Mouse (Mus musculus) MEL (cell line): Measurements from ENCODE around the gene Cdh22. TPM values are rescaled to one million over a fixed set of nuclear protein-coding genes. Genes with fewer than 3 reads are reported as not detected.

Experiments used
- DNase-seq: peaks from one replicate; pipeline ENCODE4 v3.0.0; 2011; ENCODE audit warnings: low read depth, low spot score
- H3K27ac ChIP-seq: 2 replicates; pipeline ENCODE4 v1.5.1; 2012; ENCODE audit warnings: low read depth, mild to moderate bottlenecking, control low read depth, low read length, moderate library complexity; ENCODE audit not compliant: control insufficient read depth
- H3K27me3 ChIP-seq, 2 experiments: fragments of 150-350 bp in 1 of 2; sonication (generic) in 1 of 2; 2 replicates each; pipeline ENCODE4 v1.6.1; 2012; ENCODE audit warnings: low read length in 2 of 2, mild to moderate bottlenecking in 2 of 2, improper control_type of control experiment in 1 of 2, moderate library complexity in 1 of 2; ENCODE audit not compliant: insufficient read depth in 2 of 2, control insufficient read depth in 1 of 2
- H3K36me3 ChIP-seq, 2 experiments: 2 replicates each; pipeline ENCODE4 v1.6.1; 2012 to 2014; ENCODE audit warnings: low read length in 2 of 2, improper control_type of control experiment in 1 of 2, inconsistent platforms in 1 of 2, mild to moderate bottlenecking in 1 of 2; ENCODE audit not compliant: insufficient read depth in 2 of 2, control insufficient read depth in 1 of 2
- H3K4me1 ChIP-seq, 2 experiments: fragments of 150-350 bp in 1 of 2; sonication (generic) in 1 of 2; 2 replicates each; pipeline ENCODE4 v1.6.1; 2012; ENCODE audit warnings: low read length in 2 of 2, improper control_type of control experiment in 1 of 2, mild to moderate bottlenecking in 1 of 2; ENCODE audit not compliant: insufficient read depth in 2 of 2, control insufficient read depth in 1 of 2
- H3K4me3 ChIP-seq, 2 experiments: fragments of 150-350 bp in 1 of 2; sonication (generic) in 1 of 2; 2 replicates each; pipeline ENCODE4 v1.5.1; 2012; ENCODE audit warnings: low read depth in 2 of 2, low read length in 2 of 2, mild to moderate bottlenecking in 2 of 2, moderate library complexity in 2 of 2, control low read depth in 1 of 2, improper control_type of control experiment in 1 of 2; ENCODE audit not compliant: control insufficient read depth in 1 of 2, insufficient read depth in 1 of 2
- H3K79me2 ChIP-seq: 2 replicates; pipeline ENCODE4 v1.6.1; 2012; ENCODE audit warnings: mild to moderate bottlenecking, low read length, moderate library complexity; ENCODE audit not compliant: control insufficient read depth, poor library complexity, insufficient read depth
- H3K9ac ChIP-seq: 2 replicates; pipeline ENCODE4 v1.6.1; 2012; ENCODE audit warnings: low read depth, mild to moderate bottlenecking, control low read depth, low read length, moderate library complexity; ENCODE audit not compliant: control insufficient read depth, poor library complexity, severe bottlenecking
- H3K9me3 ChIP-seq: fragments of 150-350 bp; sonication (generic); replicated peaks from 2 replicates; pipeline ENCODE4 v1.6.1; 2012; ENCODE audit warnings: mild to moderate bottlenecking, low read length, improper control_type of control experiment, moderate library complexity; ENCODE audit not compliant: insufficient read depth
- BHLHE40 ChIP-seq: IDR thresholded peaks from 2 replicates; pipeline ENCODE4 v1.6.1; 2012; ENCODE audit warnings: low read depth, mild to moderate bottlenecking, inconsistent platforms, low read length, improper control_type of control experiment, borderline replicate concordance
- CHD2 ChIP-seq: IDR thresholded peaks from 2 replicates; pipeline ENCODE4 v1.6.1; 2011; ENCODE audit warnings: low read length, improper control_type of control experiment
- E2F4 ChIP-seq: IDR thresholded peaks from 2 replicates; pipeline ENCODE4 v1.6.1; 2011; ENCODE audit warnings: low read depth, low read length, improper control_type of control experiment, borderline replicate concordance
- ETS1 ChIP-seq: IDR thresholded peaks from 2 replicates; pipeline ENCODE4 v1.6.1; 2012; ENCODE audit warnings: low read depth, mild to moderate bottlenecking, inconsistent platforms, low read length, improper control_type of control experiment, moderate library complexity
- GATA1 ChIP-seq: IDR thresholded peaks from 2 replicates; pipeline ENCODE4 v1.6.1; 2011; ENCODE audit warnings: low read depth, low read length, improper control_type of control experiment
- HCFC1 ChIP-seq: IDR thresholded peaks from 2 replicates; pipeline ENCODE4 v1.6.1; 2012; ENCODE audit warnings: low read depth, mild to moderate bottlenecking, inconsistent platforms, low read length, improper control_type of control experiment, moderate library complexity
- MAFK ChIP-seq: IDR thresholded peaks from 2 replicates; pipeline ENCODE4 v1.6.1; 2011; ENCODE audit warnings: low read depth, mild to moderate bottlenecking, low read length, improper control_type of control experiment, borderline replicate concordance
- MAZ ChIP-seq: IDR thresholded peaks from 2 replicates; pipeline ENCODE4 v1.6.1; 2012; ENCODE audit warnings: low read depth, mild to moderate bottlenecking, inconsistent platforms, low read length, improper control_type of control experiment
- MEF2A ChIP-seq: IDR thresholded peaks from 2 replicates; pipeline ENCODE4 v1.6.1; 2014; ENCODE audit warnings: low read depth, mild to moderate bottlenecking, inconsistent platforms, low read length, improper control_type of control experiment; ENCODE audit not compliant: poor library complexity, insufficient replicate concordance, severe bottlenecking; ENCODE audit errors: extremely low read depth
- MXI1 ChIP-seq: IDR thresholded peaks from 2 replicates; pipeline ENCODE4 v1.6.1; 2011; ENCODE audit warnings: mild to moderate bottlenecking, low read depth, low read length, improper control_type of control experiment
- POLR2A ChIP-seq, 2 experiments: IDR thresholded peaks; 2 replicates each; pipeline ENCODE4 v1.6.1; 2011 to 2012; ENCODE audit warnings: low read length in 2 of 2, mild to moderate bottlenecking in 2 of 2, control low read depth in 1 of 2, improper control_type of control experiment in 1 of 2, low read depth in 1 of 2, moderate library complexity in 1 of 2; ENCODE audit not compliant: control insufficient read depth in 1 of 2, insufficient read depth in 1 of 2, poor library complexity in 1 of 2
- POLR2AphosphoS5 ChIP-seq: IDR thresholded peaks from 2 replicates; pipeline ENCODE4 v1.6.1; 2012; ENCODE audit warnings: low read depth, borderline replicate concordance, mild to moderate bottlenecking, inconsistent platforms, low read length, moderate library complexity, mixed read lengths
- RAD21 ChIP-seq: IDR thresholded peaks from 2 replicates; pipeline ENCODE4 v1.6.1; 2011; ENCODE audit warnings: mild to moderate bottlenecking, low read depth, low read length, improper control_type of control experiment
- RCOR1 ChIP-seq: IDR thresholded peaks from 2 replicates; pipeline ENCODE4 v1.6.1; 2012; ENCODE audit warnings: low read depth, mild to moderate bottlenecking, inconsistent platforms, low read length, improper control_type of control experiment
- SIN3A ChIP-seq: IDR thresholded peaks from 2 replicates; pipeline ENCODE4 v1.6.1; 2012; ENCODE audit warnings: low read length, improper control_type of control experiment, inconsistent platforms
- TAL1 ChIP-seq: IDR thresholded peaks from 2 replicates; pipeline ENCODE4 v1.6.1; 2012; ENCODE audit warnings: mild to moderate bottlenecking, inconsistent platforms, low read length, moderate library complexity, mixed read lengths
- TCF12 ChIP-seq: IDR thresholded peaks from 2 replicates; pipeline ENCODE4 v1.6.1; 2014; ENCODE audit warnings: low read depth, mild to moderate bottlenecking, inconsistent platforms, low read length, improper control_type of control experiment, moderate library complexity
- UBTF ChIP-seq: IDR thresholded peaks from 2 replicates; pipeline ENCODE4 v1.6.1; 2012; ENCODE audit warnings: low read depth, mild to moderate bottlenecking, inconsistent platforms, low read length, improper control_type of control experiment, moderate library complexity, borderline replicate concordance; ENCODE audit not compliant: insufficient read depth
- USF2 ChIP-seq, 2 experiments: IDR thresholded peaks; 2 replicates each; pipeline ENCODE4 v1.6.1; 2011 to 2012; ENCODE audit warnings: improper control_type of control experiment in 2 of 2, low read length in 2 of 2, borderline replicate concordance in 1 of 2, inconsistent platforms in 1 of 2, low read depth in 1 of 2, mild to moderate bottlenecking in 1 of 2; ENCODE audit not compliant: insufficient read depth in 1 of 2
- ZC3H11A ChIP-seq: IDR thresholded peaks from 2 replicates; pipeline ENCODE4 v1.6.1; 2012; ENCODE audit warnings: low read depth, mild to moderate bottlenecking, inconsistent platforms, low read length, improper control_type of control experiment
- ZKSCAN1 ChIP-seq: IDR thresholded peaks from 2 replicates; pipeline ENCODE4 v1.6.1; 2012; ENCODE audit warnings: low read depth, mild to moderate bottlenecking, inconsistent platforms, low read length, improper control_type of control experiment, moderate library complexity
- ZMIZ1 ChIP-seq: IDR thresholded peaks from 2 replicates; pipeline ENCODE4 v1.6.1; 2012; ENCODE audit warnings: low read depth, mild to moderate bottlenecking, inconsistent platforms, low read length, improper control_type of control experiment, moderate library complexity
- polyA plus RNA-seq, 2 experiments: library from polyadenylated mRNA; stranded (reverse) in 1 of 2; unstranded in 1 of 2; fragments of >175 nt in 1 of 2; fragments of >200 nt in 1 of 2; gene quantifications; 2 replicates each; pipeline versions ENCODE4 v1.2.1 to v1.2.4; 2012; ENCODE audit warnings: low replicate concordance in 2 of 2, low read depth in 1 of 2; ENCODE audit not compliant: insufficient read length in 2 of 2, insufficient read depth in 1 of 2, missing spikeins in 1 of 2
- total RNA-seq: library from RNA; depleted of rRNA; stranded (reverse); fragments of 300-350 nt; gene quantifications from 2 replicates; pipeline ENCODE4 v1.2.3, GENCODE M21; 2012

Gene Cdh22
- total and polyA plus RNA-seq, 3 experiments: not detected

DNA sequence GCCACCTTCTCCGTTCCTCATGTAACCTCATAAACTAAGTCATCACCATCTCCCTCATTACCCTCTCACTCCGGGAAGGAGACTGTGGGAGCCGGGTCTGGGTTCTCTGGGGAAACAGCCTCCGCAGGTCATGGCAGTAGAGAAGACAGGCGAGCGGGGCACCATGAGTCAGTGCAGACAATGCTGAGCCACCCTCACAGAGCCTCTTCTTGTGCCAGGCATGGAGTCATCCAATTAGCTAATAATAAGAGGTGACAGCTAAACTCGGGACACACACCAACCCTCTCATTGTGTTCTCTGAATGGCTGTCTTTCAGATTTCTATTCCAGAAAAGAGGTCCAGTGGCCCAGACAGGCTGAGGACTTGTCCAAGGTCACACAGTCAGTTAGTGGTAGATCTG, 43.2 kb downstream of the Cdh22 start:
- no peak overlapping the region for H3K9ac ChIP-seq
- no peaks in the 10 kb centered on the region for H3K36me3 ChIP-seq
- H3K9me3 ChIP-seq: no peaks in the 10 kb centered on the region
- H3K27me3 ChIP-seq: no peaks in the 10 kb centered on the region
- H3K79me2 ChIP-seq: no peaks in the 10 kb centered on the region
- no peak overlapping the region for H3K4me3 ChIP-seq
- H3K4me1 ChIP-seq: no peaks in the 10 kb centered on the region
- H3K27ac ChIP-seq: no peak overlapping the region
- no peak for DNase-seq
- TF ChIP-seq MAZ (no peak), POLR2A (IDR thresholded peaks at IDR 0.05; ENCODE audit: control insufficient read depth in 1 of 2, insufficient read depth in 1 of 2, low read depth in 1 of 2, low read length in 2 of 2, poor library complexity in 1 of 2) (no peak), TCF12 (no peak), ZMIZ1 (no peak), SIN3A (no peak), UBTF (no peak), CHD2 (no peak), GATA1 (no peak), HCFC1 (no peak), ZKSCAN1 (no peak), MAFK (no peak), E2F4 (no peak), ETS1 (no peak), POLR2AphosphoS5 (no peak), RAD21 (no peak), BHLHE40 (no peak), MEF2A (no peak), ZC3H11A (no peak), USF2 (IDR thresholded peaks at IDR 0.05; ENCODE audit: borderline replicate concordance in 1 of 2, insufficient read depth in 1 of 2, low read depth in 1 of 2, low read length in 2 of 2) (no peak), RCOR1 (no peak)

GRCm38 (mm10) chr2:165189546-165189945, 45.1 kb downstream of the Cdh22 start:
- Histone ChIP-seq H3K27ac (no peak overlapping the region), H3K9ac (no peak overlapping the region), H3K36me3 (no peaks in the 10 kb centered on the region), H3K27me3 (no peaks in the 10 kb centered on the region), H3K79me2 (no peaks in the 10 kb centered on the region), H3K9me3 (no peaks in the 10 kb centered on the region), H3K4me3 (no peak overlapping the region), H3K4me1 (no peaks in the 10 kb centered on the region)
- TF ChIP-seq MXI1: no peak
- TF ChIP-seq HCFC1: no peak
- TF ChIP-seq POLR2AphosphoS5: no peak
- TF ChIP-seq TAL1: no peak
- TF ChIP-seq E2F4: no peak
- TF ChIP-seq SIN3A: no peak
- no peak for TF ChIP-seq MEF2A
- TF ChIP-seq RAD21: no peak
- no peak for DNase-seq
